Mouse (Mus musculus): ENCODE measurements at regions not wholly inside any gene's neighbourhood (a gene's known extent, or its start where the extent isn't known, plus 50 kb on each side); places are given as distances from the start of the nearest gene placed in this dataset.

- Histone ChIP-seq H3K27me3 (replicated peaks; ENCODE audit: control insufficient read depth, insufficient read depth, low read length) (no peaks in the 10 kb centered on the region), H3K4me3 (ENCODE audit: low read depth, low read length) (no peak overlapping the region), H3K36me3 (ENCODE audit: control insufficient read depth, insufficient read depth, low read length) (no peaks in the 10 kb centered on the region), H3K9ac (ENCODE audit: low read length) (no peak overlapping the region), H3K4me2 (ENCODE audit: low read length) (no peak overlapping the region), H3K9me3 (ENCODE audit: control insufficient read depth, low read length) (no peaks in the 10 kb centered on the region), H3K27ac (ENCODE audit: low read depth) (no peak overlapping the region), H3K4me1 (replicated peaks; ENCODE audit: control insufficient read depth, insufficient read depth, low read length) (no peaks in the 10 kb centered on the region)
- no peak for DNase-seq (ENCODE audit: low spot score)
- no peak for ATAC-seq (replicated peaks; ENCODE audit: low FRiP score, low TSS enrichment, low read depth)
- WGBS: 96% methylated on average over 4 of the region's 4 CpGs
Measured at GRCm38 (mm10) chr7:136387736-136388135, 506.7 kb upstream of the Mgmt start.

GRCm38 (mm10) chr7:136390066-136390465 lies 504.3 kb upstream of the Mgmt start:
- no peak for DNase-seq (ENCODE audit: low spot score)
- Histone ChIP-seq H3K27ac (ENCODE audit: low read depth) (no peak overlapping the region), H3K4me1 (replicated peaks; ENCODE audit: control insufficient read depth, insufficient read depth, low read length) (no peaks in the 10 kb centered on the region), H3K9me3 (ENCODE audit: control insufficient read depth, low read length) (no peaks in the 10 kb centered on the region), H3K4me2 (ENCODE audit: low read length) (no peak overlapping the region), H3K9ac (ENCODE audit: low read length) (no peak overlapping the region), H3K36me3 (ENCODE audit: control insufficient read depth, insufficient read depth, low read length) (no peaks in the 10 kb centered on the region), H3K27me3 (replicated peaks; ENCODE audit: control insufficient read depth, insufficient read depth, low read length) (no peaks in the 10 kb centered on the region), H3K4me3 (ENCODE audit: low read depth, low read length) (no peak overlapping the region)
- ATAC-seq (replicated peaks; ENCODE audit: low FRiP score, low TSS enrichment, low read depth): no peak
- 34% methylated on average over 8 of the region's 8 CpGs for WGBS

- Histone ChIP-seq H3K4me1 (replicated peaks; ENCODE audit: control insufficient read depth, insufficient read depth, low read length) (no peaks in the 10 kb centered on the region), H3K36me3 (ENCODE audit: control insufficient read depth, insufficient read depth, low read length) (no peaks in the 10 kb centered on the region), H3K9ac (ENCODE audit: low read length) (no peak overlapping the region), H3K27me3 (replicated peaks; ENCODE audit: control insufficient read depth, insufficient read depth, low read length) (no peaks in the 10 kb centered on the region), H3K4me2 (ENCODE audit: low read length) (no peak overlapping the region), H3K4me3 (ENCODE audit: low read depth, low read length) (no peak overlapping the region), H3K9me3 (ENCODE audit: control insufficient read depth, low read length) (no peaks in the 10 kb centered on the region), H3K27ac (ENCODE audit: low read depth) (no peak overlapping the region)
- no peak for ATAC-seq (replicated peaks; ENCODE audit: low FRiP score, low TSS enrichment, low read depth)
- 85% methylated on average over 6 of the region's 6 CpGs for WGBS
- DNase-seq (ENCODE audit: low spot score): no peak
Measured at GRCm38 (mm10) chr7:136393454-136393853, 501.0 kb upstream of the Mgmt start.

- DNase-seq (ENCODE audit: low spot score) (peak; percentile 3), ATAC-seq (replicated peaks; ENCODE audit: low FRiP score, low TSS enrichment, low read depth) (no peak)
- Histone ChIP-seq H3K36me3 (ENCODE audit: control insufficient read depth, insufficient read depth, low read length) (no peaks in the 10 kb centered on the region), H3K9me3 (ENCODE audit: control insufficient read depth, low read length) (no peaks in the 10 kb centered on the region), H3K4me2 (ENCODE audit: low read length) (no peak overlapping the region), H3K27me3 (replicated peaks; ENCODE audit: control insufficient read depth, insufficient read depth, low read length) (no peaks in the 10 kb centered on the region), H3K9ac (ENCODE audit: low read length) (no peak overlapping the region), H3K4me3 (ENCODE audit: low read depth, low read length) (no peak overlapping the region), H3K4me1 (replicated peaks; ENCODE audit: control insufficient read depth, insufficient read depth, low read length) (no peaks in the 10 kb centered on the region), H3K27ac (ENCODE audit: low read depth) (no peak overlapping the region)
- WGBS: 62% methylated on average over 2 of the region's 2 CpGs
Measured at GRCm38 (mm10) chr7:136395838-136396237, 498.6 kb upstream of the Mgmt start.

- Histone ChIP-seq H3K9ac (ENCODE audit: low read length) (no peak overlapping the region), H3K4me3 (ENCODE audit: low read depth, low read length) (no peak overlapping the region), H3K9me3 (ENCODE audit: control insufficient read depth, low read length) (no peaks in the 10 kb centered on the region), H3K4me1 (replicated peaks; ENCODE audit: control insufficient read depth, insufficient read depth, low read length) (no peaks in the 10 kb centered on the region), H3K36me3 (ENCODE audit: control insufficient read depth, insufficient read depth, low read length) (no peaks in the 10 kb centered on the region), H3K27me3 (replicated peaks; ENCODE audit: control insufficient read depth, insufficient read depth, low read length) (no peaks in the 10 kb centered on the region), H3K4me2 (ENCODE audit: low read length) (no peak overlapping the region), H3K27ac (ENCODE audit: low read depth) (no peak overlapping the region)
- no peak for ATAC-seq (replicated peaks; ENCODE audit: low FRiP score, low TSS enrichment, low read depth)
- 88% methylated on average over 4 of the region's 4 CpGs for WGBS
- no peak for DNase-seq (ENCODE audit: low spot score)
Measured at GRCm38 (mm10) chr7:136397101-136397500, 497.3 kb upstream of the Mgmt start.

- WGBS: 81% methylated on average over 8 of the region's 8 CpGs
- no peaks in the 10 kb centered on the region for H3K36me3 ChIP-seq (ENCODE audit: control insufficient read depth, insufficient read depth, low read length)
- no peak for ATAC-seq (replicated peaks; ENCODE audit: low FRiP score, low TSS enrichment, low read depth)
Measured at GRCm38 (mm10) chr7:136402688-136403597, 491.5 kb upstream of the Mgmt start.

GRCm38 (mm10) chr7:136405391-136405790 lies 489.0 kb upstream of the Mgmt start:
- 74% methylated on average over 8 of the region's 8 CpGs for WGBS

More at GRCm38 (mm10) chr7:136402688-136403597, 491.5 kb upstream of the Mgmt start:
- no peak for DNase-seq (ENCODE audit: low spot score)
- no peaks in the 10 kb centered on the region for H3K9me3 ChIP-seq (ENCODE audit: control insufficient read depth, low read length)
- H3K4me3 ChIP-seq (ENCODE audit: low read depth, low read length): no peak overlapping the region
- H3K4me2 ChIP-seq (ENCODE audit: low read length): no peak overlapping the region
- H3K27me3 ChIP-seq (replicated peaks; ENCODE audit: control insufficient read depth, insufficient read depth, low read length): no peaks in the 10 kb centered on the region
- peaks cover 5% of the 10 kb centered on the region; the same call in 1 of the 2 replicates for H3K4me1 ChIP-seq (replicated peaks; ENCODE audit: control insufficient read depth, insufficient read depth, low read length)
- H3K27ac ChIP-seq (ENCODE audit: low read depth): no peak overlapping the region
- no peak overlapping the region for H3K9ac ChIP-seq (ENCODE audit: low read length)

GRCm38 (mm10) chr7:136406258-136407100 lies 487.9 kb upstream of the Mgmt start:
- Histone ChIP-seq H3K4me1 (replicated peaks; ENCODE audit: control insufficient read depth, insufficient read depth, low read length) (peaks cover 5% of the 10 kb centered on the region; the same call in 1 of the 2 replicates), H3K9me3 (ENCODE audit: control insufficient read depth, low read length) (no peaks in the 10 kb centered on the region), H3K27me3 (replicated peaks; ENCODE audit: control insufficient read depth, insufficient read depth, low read length) (no peaks in the 10 kb centered on the region), H3K36me3 (ENCODE audit: control insufficient read depth, insufficient read depth, low read length) (no peaks in the 10 kb centered on the region), H3K27ac (ENCODE audit: low read depth) (no peak overlapping the region), H3K9ac (ENCODE audit: low read length) (no peak overlapping the region), H3K4me2 (ENCODE audit: low read length) (no peak overlapping the region), H3K4me3 (ENCODE audit: low read depth, low read length) (no peak overlapping the region)
- WGBS: 48% methylated on average over 20 of the region's 20 CpGs
- peak; percentile 34 for DNase-seq (ENCODE audit: low spot score)
- no peak for ATAC-seq (replicated peaks; ENCODE audit: low FRiP score, low TSS enrichment, low read depth)

More at GRCm38 (mm10) chr7:136405391-136405790, 489.0 kb upstream of the Mgmt start:
- Histone ChIP-seq H3K4me3 (ENCODE audit: low read depth, low read length) (no peak overlapping the region), H3K27me3 (replicated peaks; ENCODE audit: control insufficient read depth, insufficient read depth, low read length) (no peaks in the 10 kb centered on the region), H3K9me3 (ENCODE audit: control insufficient read depth, low read length) (no peaks in the 10 kb centered on the region), H3K4me1 (replicated peaks; ENCODE audit: control insufficient read depth, insufficient read depth, low read length) (peaks cover 5% of the 10 kb centered on the region; the same call in 1 of the 2 replicates), H3K36me3 (ENCODE audit: control insufficient read depth, insufficient read depth, low read length) (no peaks in the 10 kb centered on the region), H3K4me2 (ENCODE audit: low read length) (no peak overlapping the region), H3K9ac (ENCODE audit: low read length) (no peak overlapping the region), H3K27ac (ENCODE audit: low read depth) (no peak overlapping the region)
- ATAC-seq (replicated peaks; ENCODE audit: low FRiP score, low TSS enrichment, low read depth) (no peak), DNase-seq (ENCODE audit: low spot score) (no peak)

Data from intestine, embryonic 14.5 days (tissue).